Mouse (Mus musculus): Measurements from ENCODE around the gene Sik1.
A peak's percentile ranks its signal among the peaks of the same experiment; 100 is the strongest.

The Sik1 gene

DNA sequence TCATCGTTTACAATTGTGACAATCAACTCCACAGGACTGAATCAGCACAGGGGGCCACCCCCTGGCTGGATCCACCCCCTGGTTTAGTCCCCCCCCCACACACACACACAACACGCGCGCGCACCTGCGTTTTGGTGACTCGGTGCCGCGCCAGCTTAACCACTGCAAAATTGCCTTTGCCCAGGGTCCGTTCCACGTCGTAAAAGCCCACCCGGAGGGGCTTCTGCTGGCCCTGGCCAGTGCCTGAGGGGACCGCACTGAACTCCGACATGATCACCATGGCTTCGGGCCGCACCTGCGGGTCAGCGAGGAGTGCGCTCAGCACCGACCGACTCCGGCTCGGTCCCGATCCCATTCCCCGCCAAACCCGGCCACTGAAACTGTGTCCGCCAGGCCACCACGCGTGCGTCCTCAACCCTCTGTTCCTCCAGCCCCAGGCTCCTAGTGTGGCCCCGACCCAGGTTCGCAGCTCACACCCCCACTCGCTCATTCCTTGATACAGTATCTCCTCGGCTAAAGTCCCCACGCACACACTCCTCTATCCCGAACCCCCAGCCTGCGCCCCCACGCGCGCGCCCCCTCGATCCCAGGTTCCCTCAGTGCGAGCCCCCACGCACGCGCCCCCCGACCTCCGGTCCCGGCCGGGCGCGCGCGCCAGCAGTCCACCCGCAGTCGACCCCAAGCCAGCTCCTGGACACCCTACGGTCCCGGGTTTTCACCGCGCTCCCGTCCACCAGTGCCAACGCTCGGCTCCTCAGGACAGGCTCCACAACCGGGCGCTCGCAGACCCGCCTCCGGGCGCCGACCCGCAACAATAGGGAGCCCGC is 621 bp downstream of the Sik1 start:
- peak; percentile 32 for DNase-seq (ENCODE audit: low read depth, low spot score)

GRCm38 (mm10) chr17:31853448-31854188 is 2.0 kb downstream of the Sik1 start:
- no peak for DNase-seq (ENCODE audit: low read depth, low spot score)

DNA sequence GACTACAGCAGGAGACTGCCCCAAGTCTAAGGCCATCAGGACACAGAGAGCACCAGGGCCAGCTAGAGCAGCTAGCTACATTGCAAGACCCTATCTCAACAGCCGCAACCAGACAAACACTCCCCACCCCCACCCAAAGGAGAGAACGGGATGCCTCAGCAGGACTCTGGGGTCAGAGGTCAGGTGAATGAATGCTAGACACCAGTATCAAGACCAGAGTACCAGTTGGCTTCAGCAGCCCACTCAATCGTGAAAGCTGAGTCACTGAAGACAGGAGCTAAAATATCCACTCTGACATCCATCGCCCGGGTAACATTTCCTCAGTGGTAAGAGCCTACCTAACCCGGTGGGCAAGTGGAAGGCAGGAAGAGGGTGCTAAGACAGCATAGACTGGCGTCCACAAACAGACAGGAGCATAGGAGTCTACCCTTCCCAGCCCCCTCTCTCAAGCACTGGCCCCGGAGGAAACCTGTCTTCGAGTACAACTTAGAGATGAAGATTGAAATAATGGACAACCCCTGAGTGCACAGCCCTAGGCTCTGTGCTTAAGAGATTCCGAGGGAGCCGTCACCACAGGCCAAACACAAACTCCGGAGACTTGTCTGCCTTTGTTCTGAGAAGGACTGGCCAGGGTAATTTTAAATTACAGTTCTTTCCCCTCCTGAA is 2.7 kb downstream of the Sik1 start:
- no peak for DNase-seq (ENCODE audit: low read depth, low spot score)

GRCm38 (mm10) chr17:31851816-31852476 is 3.7 kb downstream of the Sik1 start:
- no peak for DNase-seq (ENCODE audit: low read depth, low spot score)

GRCm38 (mm10) chr17:31850457-31850980 is 5.1 kb downstream of the Sik1 start:
- DNase-seq (ENCODE audit: low read depth, low spot score): no peak

DNA sequence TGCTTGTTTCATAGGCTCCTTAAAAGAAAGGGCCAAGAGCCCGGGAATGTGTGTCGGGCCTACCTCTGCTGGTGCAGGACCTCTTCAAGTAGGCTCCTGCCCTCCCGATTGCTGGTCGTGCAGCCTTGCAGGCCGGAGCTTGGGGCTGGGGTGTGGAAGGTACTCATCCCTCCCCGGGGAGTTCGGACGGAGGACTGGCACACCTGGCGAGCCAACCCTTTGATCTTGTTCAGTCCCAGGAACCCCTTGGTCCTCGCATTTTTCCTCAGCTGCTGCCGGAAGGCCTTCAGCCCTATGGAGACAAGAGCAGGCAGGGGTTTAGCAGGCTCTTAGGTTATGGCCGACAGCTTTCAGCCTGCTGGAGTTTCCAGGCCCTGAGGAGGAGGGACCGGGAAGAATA is 8.6 kb downstream of the Sik1 start:
- DNase-seq (ENCODE audit: low read depth, low spot score): no peak

GRCm38 (mm10) chr17:31846352-31846751 is 9.3 kb downstream of the Sik1 start:
- no peak for DNase-seq (ENCODE audit: low read depth, low spot score)

DNA sequence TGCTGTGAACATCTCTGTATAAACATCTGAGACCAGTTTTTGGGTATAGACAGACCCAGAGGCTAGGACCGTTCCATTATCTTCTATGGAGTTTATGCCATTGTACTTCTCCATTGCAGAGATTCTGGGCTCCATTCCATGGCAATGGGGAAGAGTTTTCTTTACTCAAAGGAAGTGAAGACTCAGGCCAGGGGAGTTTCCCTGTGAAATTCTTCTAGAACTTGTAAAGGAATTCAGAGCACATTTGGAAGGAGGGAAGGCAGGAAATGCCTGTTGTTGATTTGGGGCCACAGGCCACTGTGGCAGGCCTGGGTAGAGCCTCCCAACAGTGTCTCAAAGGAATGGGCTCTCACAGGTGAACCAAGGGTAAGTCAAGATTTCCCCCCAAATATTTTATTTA is 11.7 kb downstream of the Sik1 start:
- DNase-seq (ENCODE audit: low read depth, low spot score): no peak

- no peak for DNase-seq (ENCODE audit: low read depth, low spot score)
Measured at GRCm38 (mm10) chr17:31842930-31843822, 12.4 kb downstream of the Sik1 start.

- DNase-seq (ENCODE audit: low read depth, low spot score): no peak
Measured at GRCm38 (mm10) chr17:31841842-31842611, 13.6 kb downstream of the Sik1 start.

DNA sequence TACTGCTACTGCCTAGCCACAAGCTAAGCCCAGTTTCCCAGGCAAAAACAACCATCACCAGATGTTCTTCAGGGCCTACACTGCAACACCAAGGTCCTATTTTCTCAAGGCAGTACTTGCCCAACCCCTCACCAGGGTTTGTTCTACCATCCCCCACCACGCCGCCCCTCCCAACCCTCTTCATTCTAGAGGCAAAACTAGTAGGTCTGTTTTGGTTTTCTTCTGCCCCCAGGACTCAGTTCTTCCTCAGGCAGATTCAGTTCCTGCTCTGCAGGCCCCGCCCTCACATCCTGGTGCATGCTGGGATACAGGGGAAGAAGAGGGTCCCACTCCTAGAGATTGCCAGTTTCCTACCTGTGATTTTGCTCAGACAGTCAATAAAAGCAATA is 14.2 kb downstream of the Sik1 start:
- DNase-seq (ENCODE audit: low read depth, low spot score): no peak

DNA sequence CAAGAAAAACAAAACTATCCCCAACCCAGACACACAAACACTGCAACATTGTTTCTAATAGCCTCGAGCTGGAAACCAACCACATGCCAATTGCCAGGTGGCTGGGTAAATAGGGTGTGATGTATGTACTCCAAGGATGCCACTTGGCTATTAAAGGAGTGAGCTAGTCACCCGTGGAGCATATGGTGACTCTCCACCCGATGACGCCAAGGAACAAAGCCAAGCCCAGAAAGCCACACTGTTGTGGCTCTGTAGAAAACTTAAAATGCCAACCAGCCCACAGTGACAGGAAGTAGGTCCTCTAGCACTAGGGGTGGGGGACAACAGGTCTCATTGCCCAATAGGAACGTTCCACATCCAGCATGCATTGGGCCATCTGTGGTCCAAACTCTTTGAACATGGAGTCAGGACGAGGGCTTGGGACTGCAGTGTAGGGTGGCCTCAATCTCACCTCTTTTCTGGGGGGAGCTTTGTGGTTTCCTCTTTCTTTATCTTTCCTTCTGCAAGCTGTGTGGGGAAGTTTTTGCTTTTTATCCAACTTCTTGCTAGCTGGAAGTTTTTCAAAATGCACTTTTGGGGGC is 15.1 kb downstream of the Sik1 start:
- no peak for DNase-seq (ENCODE audit: low read depth, low spot score)

GRCm38 (mm10) chr17:31836772-31837171 is 18.8 kb downstream of the Sik1 start:
- DNase-seq (ENCODE audit: low read depth, low spot score): peak; percentile 67

GRCm38 (mm10) chr17:31836264-31836607 is 19.4 kb downstream of the Sik1 start:
- no peak for DNase-seq (ENCODE audit: low read depth, low spot score)

GRCm38 (mm10) chr17:31835528-31836263 is 19.9 kb downstream of the Sik1 start:
- DNase-seq (ENCODE audit: low read depth, low spot score): no peak

GRCm38 (mm10) chr17:31834320-31835065 is 21.1 kb downstream of the Sik1 start:
- peak; percentile 45 for DNase-seq (ENCODE audit: low read depth, low spot score)

DNA sequence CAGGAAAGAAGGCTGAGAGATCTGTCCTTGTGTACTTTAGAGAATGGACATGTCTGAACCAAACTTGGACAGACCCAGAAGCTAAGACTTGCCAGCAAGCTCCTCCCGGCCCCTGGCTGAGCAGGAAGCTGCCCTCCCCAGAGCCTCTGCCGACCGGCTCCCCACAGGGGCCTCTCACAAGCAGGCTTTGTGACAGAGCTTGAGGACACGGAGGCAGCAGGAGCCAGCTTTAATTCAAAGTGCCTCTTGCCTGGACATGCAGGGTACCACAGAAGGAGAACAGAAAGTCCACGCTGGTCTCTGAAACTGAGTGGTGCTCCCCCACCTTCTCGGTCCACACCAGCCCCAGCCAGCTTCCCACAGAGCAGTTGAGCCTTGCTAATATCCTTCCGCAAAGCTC is 21.9 kb downstream of the Sik1 start:
- DNase-seq (ENCODE audit: low read depth, low spot score): peak; percentile 20

DNA sequence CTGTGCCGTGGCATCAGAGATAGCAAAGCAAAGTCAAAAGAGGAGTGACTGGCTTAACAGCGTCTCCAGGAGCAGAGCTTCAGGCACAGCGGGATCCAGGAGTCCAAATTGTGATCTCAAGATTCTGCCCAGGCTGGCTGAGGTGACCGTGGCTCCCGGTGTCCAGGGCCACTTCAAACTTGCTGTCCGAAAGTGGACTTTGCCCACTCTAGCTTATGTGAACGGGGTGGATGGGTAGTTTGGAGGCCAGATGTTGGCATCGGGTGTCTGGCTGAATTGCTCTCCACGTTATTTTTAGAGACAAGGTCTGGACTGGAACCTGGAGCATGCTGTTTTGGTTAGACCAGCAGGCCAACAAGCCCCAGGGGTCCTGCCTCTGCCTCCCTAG is 23.0 kb downstream of the Sik1 start:
- no peak for DNase-seq (ENCODE audit: low read depth, low spot score)
